11 mouse cellular contexts compared by ENCODE assay signal in genomic region chr3:153806773-153807443, GRCm38 (mm10). TPM values are rescaled to one million over a fixed set of nuclear protein-coding genes. Genes with fewer than 3 reads are reported as not detected.
A peak's percentile ranks its signal among the peaks of the same experiment; 100 is the strongest.
DNase-seq lines count a peak whose midpoint lies in the region; ATAC-seq and TF ChIP-seq lines count a peak whose summit lies in the region.
"Had no signal": no experiment of that assay in that cellular context is flagged by ENCODE, and none has a peak within 500 bp of the region (broad histone marks: within the 10 kb centered on the region; RNA-seq: fewer than 3 reads in every experiment).

No protein-coding gene starts in this region.

- H3K27ac ChIP-seq in heart, embryonic 12.5 days (ENCODE audit: poor library complexity, severe bottlenecking): 0 out of 2 replicates have a peak overlapping the region, but pooled peaks have one; percentile 11
- no peak overlapping the region for H3K27ac ChIP-seq in heart, adult 2 months
- H3K27ac ChIP-seq in MEL (ENCODE audit: control insufficient read depth, low read depth, low read length): peak overlapping the region; percentile 99
- H3K27ac ChIP-seq in hindbrain, embryonic 14.5 days: no peak overlapping the region

- intact Hi-C loops in heart, adult 2 months (cut with DNase I): loop anchor here (1.0 to 5.0 kb wide), 2 partner anchors 40 to 149 kb away; no protein-coding TSS in a partner anchor
- intact Hi-C loops in left cerebral cortex, postnatal 10 days (cut with DNase I): loop anchor here (5.0 kb wide), 1 partner anchor 150 kb away; no protein-coding TSS in a partner anchor

- WGBS in heart, embryonic 12.5 days: 85% methylated on average over 9 of the region's 9 CpGs
- 80% methylated on average over 9 of the region's 9 CpGs for WGBS in heart, adult 2 months
- 88% methylated on average over 9 of the region's 9 CpGs for WGBS in hindbrain, embryonic 14.5 days

- H3K27me3 ChIP-seq in heart, embryonic 12.5 days (replicated peaks): no peaks in the 10 kb centered on the region; the same call in 1 of the 2 replicates
- H3K27me3 ChIP-seq in heart, adult 2 months (ENCODE audit: control insufficient read depth, insufficient read depth, low read length): no peaks in the 10 kb centered on the region
- no peaks in the 10 kb centered on the region for H3K27me3 ChIP-seq in MEL (ENCODE audit: control insufficient read depth in 1 of 2, insufficient read depth in 2 of 2, low read length in 2 of 2)
- H3K27me3 ChIP-seq in hindbrain, embryonic 14.5 days (ENCODE audit: control insufficient read depth, insufficient read depth, low read length): no peaks in the 10 kb centered on the region

- H3K4me1 ChIP-seq in heart, embryonic 12.5 days (replicated peaks): peaks cover 8% of the 10 kb centered on the region
- H3K4me1 ChIP-seq in heart, adult 2 months (ENCODE audit: control insufficient read depth, insufficient read depth, low read length): no peaks in the 10 kb centered on the region
- H3K4me1 ChIP-seq in MEL (ENCODE audit: control insufficient read depth in 1 of 2, insufficient read depth in 2 of 2, low read length in 2 of 2): peaks cover 34 to 53% of the 10 kb centered on the region in 2 experiments
- peaks cover 9% of the 10 kb centered on the region for H3K4me1 ChIP-seq in hindbrain, embryonic 14.5 days (replicated peaks; ENCODE audit: control insufficient read depth, insufficient read depth, low read length)

- no peak overlapping the region for H3K4me3 ChIP-seq in heart, embryonic 12.5 days
- H3K4me3 ChIP-seq in heart, adult 2 months: no peak overlapping the region
- H3K4me3 ChIP-seq in MEL (ENCODE audit: control insufficient read depth in 1 of 2, insufficient read depth in 1 of 2, low read depth in 2 of 2, low read length in 2 of 2): peak overlapping the region; percentile 23 to 25
- H3K4me3 ChIP-seq in hindbrain, embryonic 14.5 days (replicated peaks; ENCODE audit: low read length): no peak overlapping the region

- no peak for DNase-seq in heart, adult 2 months
- peak; percentile 87 for DNase-seq in MEL (ENCODE audit: low read depth, low spot score)
- DNase-seq in hindbrain, embryonic 14.5 days (ENCODE audit: low spot score): no peak
- no peak for DNase-seq in adrenal gland, postnatal 10 days
- DNase-seq in left cerebral cortex, postnatal 10 days (ENCODE audit: extremely low spot score in 1 of 2, low spot score in 2 of 2): no peak
- DNase-seq in ovary, postnatal 36 days (ENCODE audit: low spot score): no peak

- TF ChIP-seq RAD21 in MEL (IDR thresholded peaks at IDR 0.05; ENCODE audit: low read depth, low read length): no peak

- no peaks in the 10 kb centered on the region for H3K79me2 ChIP-seq in heart, adult 2 months (replicated peaks; ENCODE audit: control insufficient read depth, insufficient read depth, low read length)
- no peaks in the 10 kb centered on the region; the same call in 1 of the 2 replicates for H3K79me2 ChIP-seq in MEL (ENCODE audit: control insufficient read depth, insufficient read depth, low read length, poor library complexity)

- no peaks in the 10 kb centered on the region for H3K9me3 ChIP-seq in heart, embryonic 12.5 days (replicated peaks)
- H3K9me3 ChIP-seq in MEL (replicated peaks; ENCODE audit: insufficient read depth, low read length): no peaks in the 10 kb centered on the region
- H3K9me3 ChIP-seq in hindbrain, embryonic 14.5 days (ENCODE audit: control insufficient read depth, low read length): no peaks in the 10 kb centered on the region

- no peak overlapping the region for H3K9ac ChIP-seq in heart, embryonic 12.5 days
- no peak overlapping the region for H3K9ac ChIP-seq in heart, adult 2 months (ENCODE audit: low read depth, low read length)
- H3K9ac ChIP-seq in MEL (ENCODE audit: control insufficient read depth, low read depth, low read length, poor library complexity, severe bottlenecking): peak overlapping the region; percentile 62
- no peak overlapping the region for H3K9ac ChIP-seq in hindbrain, embryonic 14.5 days

- no peaks in the 10 kb centered on the region for H3K36me3 ChIP-seq in heart, embryonic 12.5 days
- H3K36me3 ChIP-seq in heart, adult 2 months (ENCODE audit: control insufficient read depth, insufficient read depth, low read length): no peaks in the 10 kb centered on the region
- H3K36me3 ChIP-seq in MEL (ENCODE audit: control insufficient read depth in 1 of 2, insufficient read depth in 2 of 2, low read length in 2 of 2): peaks cover 0 to 55% of the 10 kb centered on the region in 2 experiments; a peak in 2 of 4 replicates
- no peaks in the 10 kb centered on the region for H3K36me3 ChIP-seq in hindbrain, embryonic 14.5 days (replicated peaks; ENCODE audit: control insufficient read depth, insufficient read depth)

- TF ChIP-seq CTCF in heart, adult 2 months (IDR thresholded peaks at IDR 0.05): no peak
- no peak for TF ChIP-seq CTCF in MEL (IDR thresholded peaks at IDR 0.05 in 2 of 3, conservative IDR thresholded peaks at IDR 0.05 in 1 of 3; ENCODE audit: control insufficient read depth in 1 of 3, insufficient read depth in 1 of 3, low read depth in 2 of 3, low read length in 3 of 3, poor library complexity in 1 of 3, severe bottlenecking in 1 of 3)

- no peak overlapping the region for H3K4me2 ChIP-seq in heart, embryonic 12.5 days
- no peak overlapping the region for H3K4me2 ChIP-seq in hindbrain, embryonic 14.5 days (replicated peaks)

- TF ChIP-seq EP300 in heart, adult 2 months (IDR thresholded peaks at IDR 0.05; ENCODE audit: insufficient read depth, low read depth, low read length): no peak
- peak; percentile 39 to 41; a peak in 3 of 4 replicates for TF ChIP-seq EP300 in MEL (IDR thresholded peaks at IDR 0.05; ENCODE audit: low read depth in 1 of 2, low read length in 2 of 2)

- no peak for ATAC-seq in heart, embryonic 12.5 days (ENCODE audit: insufficient number of reproducible peaks, low FRiP score)
- ATAC-seq in hindbrain, embryonic 14.5 days (ENCODE audit: low FRiP score): peak; percentile 18; the same call in 1 of the 2 replicates
- ATAC-seq in megakaryocyte-erythroid progenitor cell, adult 5-6 weeks (replicated peaks; ENCODE audit: low FRiP score, low TSS enrichment, poor library complexity, severe bottlenecking): 0 out of 2 replicates have a peak, but pooled peaks have one; percentile 1

- TF ChIP-seq POLR2A in heart, adult 2 months (IDR thresholded peaks at IDR 0.05; ENCODE audit: insufficient read depth, low read depth, low read length): no peak
- TF ChIP-seq POLR2A in MEL (IDR thresholded peaks at IDR 0.05; ENCODE audit: control insufficient read depth in 1 of 2, insufficient read depth in 1 of 2, low read depth in 1 of 2, low read length in 2 of 2, poor library complexity in 1 of 2): 0 out of 4 replicates have a peak, but pooled peaks of 1 of the 2 experiments have one; percentile 34

TF ChIP-seq in MEL, 35 proteins besides CTCF, POLR2A, EP300 and RAD21 (continues in another document):
- TF ChIP-seq USF2 (IDR thresholded peaks at IDR 0.05; ENCODE audit: borderline replicate concordance in 1 of 2, insufficient read depth in 1 of 2, low read depth in 1 of 2, low read length in 2 of 2) (no peak), MYC (IDR thresholded peaks at IDR 0.05; ENCODE audit: low read depth, low read length) (peak; percentile 50), E2F4 (IDR thresholded peaks at IDR 0.05; ENCODE audit: borderline replicate concordance, low read depth, low read length) (no peak), NRF1 (IDR thresholded peaks at IDR 0.05; ENCODE audit: insufficient read depth, low read depth, low read length, poor library complexity, severe bottlenecking) (no peak), ZKSCAN1 (IDR thresholded peaks at IDR 0.05; ENCODE audit: low read depth, low read length) (no peak), MAX (IDR thresholded peaks at IDR 0.05; ENCODE audit: low read length) (peak; percentile 64), SMC3 (IDR thresholded peaks at IDR 0.05; ENCODE audit: low read depth, low read length) (0 out of 2 replicates have a peak, but pooled peaks have one; percentile 16), MYB (IDR thresholded peaks at IDR 0.05; ENCODE audit: low read depth, low read length) (no peak), USF1 (IDR thresholded peaks at IDR 0.05; ENCODE audit: low read depth, low read length) (peak; percentile 78), SIN3A (IDR thresholded peaks at IDR 0.05; ENCODE audit: low read length) (no peak; the same call in 1 of the 2 replicates), MXI1 (IDR thresholded peaks at IDR 0.05; ENCODE audit: low read depth, low read length) (no peak), ETS1 (IDR thresholded peaks at IDR 0.05; ENCODE audit: low read depth, low read length) (peak; percentile 76), RCOR1 (IDR thresholded peaks at IDR 0.05; ENCODE audit: low read depth, low read length) (peak; percentile 6; the same call in 1 of the 2 replicates), TCF12 (IDR thresholded peaks at IDR 0.05; ENCODE audit: low read depth, low read length) (peak; percentile 49; the same call in 1 of the 2 replicates), HCFC1 (IDR thresholded peaks at IDR 0.05; ENCODE audit: low read depth, low read length) (peak; percentile 30; the same call in 1 of the 2 replicates), POLR2AphosphoS5 (IDR thresholded peaks at IDR 0.05; ENCODE audit: borderline replicate concordance, low read depth, low read length) (no peak), BHLHE40 (IDR thresholded peaks at IDR 0.05; ENCODE audit: borderline replicate concordance, low read depth, low read length) (no peak), KAT2A (conservative IDR thresholded peaks at IDR 0.05; ENCODE audit: low read depth, low read length) (no peak), ELF1 (IDR thresholded peaks at IDR 0.05; ENCODE audit: low read depth, low read length) (no peak), TBP (IDR thresholded peaks at IDR 0.05; ENCODE audit: low read depth, low read length) (peak; percentile 61; the same call in 1 of the 2 replicates), POLR2AphosphoS2 (IDR thresholded peaks at IDR 0.05; ENCODE audit: low read length) (no peak), MAFK (IDR thresholded peaks at IDR 0.05; ENCODE audit: borderline replicate concordance, low read depth, low read length) (no peak), GABPA (IDR thresholded peaks at IDR 0.05; ENCODE audit: low read depth, low read length) (no peak)

RNA-seq across cellular contexts. Expression of gene Asb17, which starts 37.1 kb away (rescaled TPM):
- polyA plus RNA-seq in heart, embryonic 12.5 days (2016; fragmentation: Nextera tagmentation; extraction: Ambion mirVana): 0.32 and 0.70 TPM in 2 replicates
- total RNA-seq in heart, adult 2 months (2021): not detected
- not detected in 2 replicates for polyA plus RNA-seq in heart, adult 2 months (2012; rRNA removed)
- 9.0 and 9.7 TPM in 2 replicates for total RNA-seq in MEL (2012; rRNA removed)
- polyA plus RNA-seq in MEL (2012; ENCODE audit: insufficient read depth in 1 of 2, insufficient read length in 2 of 2, low read depth in 1 of 2, low replicate concordance in 2 of 2, missing spikeins in 1 of 2): 1 to 10 TPM in 1 of 2 experiments, not detected in 1; 5.7 TPM
- polyA plus RNA-seq in hindbrain, embryonic 14.5 days (2014; fragmentation: Nextera tagmentation; extraction: Ambion mirVana): 0.18 TPM in 1 of 2 replicates, not detected in the other
- total RNA-seq in megakaryocyte-erythroid progenitor cell, adult 5-6 weeks (2014; fragmentation: Nextera tagmentation): 11.2 and 12.2 TPM in 2 replicates
- 3.7 and 4.2 TPM in 2 replicates for total RNA-seq in megakaryocyte-erythroid progenitor cell, adult 5-6 weeks (2017)
- total RNA-seq in adrenal gland, postnatal 10 days (2021): not detected
- total RNA-seq in left cerebral cortex, postnatal 10 days (2021): not detected
- total RNA-seq: gastrocnemius, postnatal 25 days; layer of hippocampus, postnatal 36 days had no signal
- polyA plus RNA-seq: erythroblast, embryonic 14.5 days had no signal

Comparison
In these comparisons a context has a peak if more than half of its experiments do, and no peak if none do; other contexts are left out.
1. H3K27ac ChIP-seq: peak in heart, embryonic 12.5 days (single experiment) and MEL (single experiment); none in heart, adult 2 months (single experiment) and hindbrain, embryonic 14.5 days (single experiment).
2. H3K4me3 ChIP-seq: peak in MEL (2 of 2); none in heart, embryonic 12.5 days (single experiment), heart, adult 2 months (single experiment) and hindbrain, embryonic 14.5 days (single experiment).